In genomic region chr4:142088836-142089235, GRCm38 (mm10) we compare ENCODE assay signal across 23 mouse cellular contexts. TPM values are rescaled to one million over a fixed set of nuclear protein-coding genes. Genes with fewer than 3 reads are reported as not detected.
"Had no signal": no experiment of that assay in that cellular context is flagged by ENCODE, and none has a peak within 500 bp of the region (broad histone marks: within the 10 kb centered on the region; RNA-seq: fewer than 3 reads in every experiment).

No protein-coding gene starts in this region.

- H3K9me3 ChIP-seq: kidney, embryonic 15.5 days; lung, embryonic 15.5 days; midbrain, embryonic 10.5 days; neural tube, embryonic 12.5 days; neural tube, embryonic 15.5 days; stomach, embryonic 15.5 days had no signal

- ATAC-seq: intestine, postnatal 0 days had no signal

- H3K27me3 ChIP-seq: lung, embryonic 15.5 days; stomach, embryonic 15.5 days had no signal

- H3K27ac ChIP-seq: kidney, embryonic 15.5 days; left cerebral cortex, adult 2 months; liver, embryonic 14.5 days; lung, embryonic 15.5 days; midbrain, embryonic 10.5 days; neural tube, embryonic 12.5 days; neural tube, embryonic 15.5 days; stomach, embryonic 15.5 days had no signal

- H3K4me3 ChIP-seq: kidney, embryonic 15.5 days; left cerebral cortex, adult 2 months; lung, embryonic 15.5 days; megakaryocyte, embryonic 14.5 days; midbrain, embryonic 10.5 days; myocyte; neural tube, embryonic 12.5 days; neural tube, embryonic 15.5 days; stomach, embryonic 15.5 days had no signal

- H3K9ac ChIP-seq: kidney, embryonic 15.5 days; liver, embryonic 14.5 days; lung, embryonic 15.5 days; neural tube, embryonic 12.5 days; neural tube, embryonic 15.5 days; stomach, embryonic 15.5 days had no signal

- DNase-seq: kidney, adult 8-10 months; kidney, postnatal 10 days; kidney, postnatal 36 days; layer of hippocampus, postnatal 36 days; lung, adult 18-20 months; lung, postnatal 10 days; lung, postnatal 36 days; right cerebral cortex, adult 18-20 months; right cerebral cortex, postnatal 14 days; right cerebral cortex, postnatal 4 days; spleen, adult 18-20 months; thymus, postnatal 25 days had no signal

- H3K36me3 ChIP-seq: kidney, embryonic 15.5 days; lung, embryonic 15.5 days; midbrain, embryonic 10.5 days; neural tube, embryonic 12.5 days; neural tube, embryonic 15.5 days; stomach, embryonic 15.5 days had no signal

- H3K4me2 ChIP-seq: kidney, embryonic 15.5 days; lung, embryonic 15.5 days; neural tube, embryonic 12.5 days; neural tube, embryonic 15.5 days; stomach, embryonic 15.5 days had no signal

RNA-seq across cellular contexts. Expression of gene Tmem51, which starts 4.7 kb away (rescaled TPM):
- polyA plus RNA-seq: myocyte had no signal
